Mouse (Mus musculus) embryonic facial prominence, embryonic 13.5 days (tissue): ENCODE results near the gene Casp2. TPM values are rescaled to one million over a fixed set of nuclear protein-coding genes. Genes with fewer than 3 reads are reported as not detected.

ENCODE experiments used
- ATAC-seq: fragments of 200-750 bp; cut with Nextera tagmentation; 2 replicates; pipeline ENCODE4 v1.8.0; 2017; ENCODE audit warnings: low read depth; ENCODE audit not compliant: insufficient number of reproducible peaks, insufficient read depth, low FRiP score, low TSS enrichment
- H3K27ac ChIP-seq: fragments of 300-500 bp; sonication (generic); 2 replicates; pipeline ENCODE4 v1.5.1; 2015; ENCODE audit warnings: moderate library complexity, mild to moderate bottlenecking, inconsistent platforms
- H3K27me3 ChIP-seq: fragments of 300-500 bp; sonication (generic); 2 replicates; pipeline ENCODE4 v1.6.1; 2015; ENCODE audit warnings: mild to moderate bottlenecking, inconsistent platforms
- H3K36me3 ChIP-seq: fragments of 300-500 bp; sonication (generic); 2 replicates; pipeline ENCODE4 v1.6.1; 2015; ENCODE audit warnings: mild to moderate bottlenecking, inconsistent platforms
- H3K4me1 ChIP-seq: fragments of 300-500 bp; sonication (generic); 2 replicates; pipeline ENCODE4 v1.6.1; 2015; ENCODE audit warnings: inconsistent platforms
- H3K4me2 ChIP-seq: fragments of 300-500 bp; sonication (generic); 2 replicates; pipeline ENCODE4 v1.6.1; 2015; ENCODE audit warnings: moderate library complexity, mild to moderate bottlenecking, inconsistent platforms
- H3K4me3 ChIP-seq: fragments of 300-500 bp; sonication (generic); 2 replicates; pipeline ENCODE4 v1.5.1; 2015; ENCODE audit warnings: mild to moderate bottlenecking, inconsistent platforms
- H3K9ac ChIP-seq: fragments of 300-500 bp; sonication (generic); 2 replicates; pipeline ENCODE4 v1.6.1; 2015; ENCODE audit warnings: mild to moderate bottlenecking, inconsistent platforms
- H3K9me3 ChIP-seq: fragments of 300-500 bp; sonication (generic); 2 replicates; pipeline ENCODE4 v1.6.1; 2016; ENCODE audit warnings: inconsistent platforms
- WGBS: fragments of 180-500 bp; shearing (Covaris S2); methylation state at CpG from one replicate; pipeline ENCODE4 v1.1.7; 2015; ENCODE audit warnings: mixed read lengths; 5-methylcytosine and 5-hydroxymethylcytosine counted together
- polyA plus RNA-seq: library from polyadenylated mRNA; unstranded; fragments of >200 nt; fragmentation: Nextera tagmentation; extraction: Ambion mirVana; gene quantifications from 2 replicates; pipeline ENCODE4 v1.2.1, GENCODE M21; 2015

Casp2 gene
- polyA plus RNA-seq, result 59.5 and 69.9 TPM in 2 replicates

GRCm38 (mm10) chr6:42264626-42265312, at the start of gene Casp2:
Casp2 (plus strand) TSS chr6:42264985.
- Histone ChIP-seq H3K9ac (peak within 1 kb of the TSS; percentile 96), H3K4me3 (peak within 1 kb of the TSS; percentile 90), H3K4me2 (peak within 1 kb of the TSS; percentile 92), H3K27me3 (no peaks in the 10 kb centered on the region), H3K4me1 (peaks cover 10% of the 10 kb centered on the region), H3K9me3 (no peaks in the 10 kb centered on the region), H3K27ac (peak within 1 kb of the TSS; percentile 95), H3K36me3 (peaks cover 26% of the 10 kb centered on the region)
- peak; percentile 100 for ATAC-seq
- under 1% methylated on average over 49 of the region's 51 CpGs for WGBS

GRCm38 (mm10) chr6:42215028-42215427, 49.8 kb upstream of the Casp2 start, which contains the start of gene Tas2r144:
Tas2r144 (plus strand) TSS chr6:42215328.
- ATAC-seq, result no peak
- no peaks in the 10 kb centered on the region for H3K9me3 ChIP-seq
- WGBS, result 82% methylated on average over 2 of the region's 2 CpGs

GRCm38 (mm10) chr6:42222286-42222685, 42.5 kb upstream of the Casp2 start:
- H3K4me1 ChIP-seq, result no peaks in the 10 kb centered on the region
- H3K36me3 ChIP-seq, result no peaks in the 10 kb centered on the region
- H3K9me3 ChIP-seq, result no peaks in the 10 kb centered on the region
- no peak for ATAC-seq
- H3K9ac ChIP-seq, result no peak overlapping the region
- no peak overlapping the region for H3K4me3 ChIP-seq
- no peak overlapping the region for H3K4me2 ChIP-seq
- no peak overlapping the region for H3K27ac ChIP-seq
- 36% methylated on average over 3 of the region's 3 CpGs for WGBS
- no peaks in the 10 kb centered on the region for H3K27me3 ChIP-seq

More at GRCm38 (mm10) chr6:42215028-42215427, 49.8 kb upstream of the Casp2 start, which contains the start of gene Tas2r144:
- Histone ChIP-seq H3K9ac (no peak within 1 kb of the TSS), H3K27ac (no peak within 1 kb of the TSS), H3K36me3 (no peaks in the 10 kb centered on the region), H3K4me2 (no peak within 1 kb of the TSS), H3K4me3 (no peak within 1 kb of the TSS), H3K4me1 (no peaks in the 10 kb centered on the region), H3K27me3 (no peaks in the 10 kb centered on the region)

- no peaks in the 10 kb centered on the region for H3K27me3 ChIP-seq
- H3K4me2 ChIP-seq, result no peak overlapping the region
- WGBS, result 77% methylated on average over 4 of the region's 4 CpGs
Measured at GRCm38 (mm10) chr6:42225046-42225445, 39.7 kb upstream of the Casp2 start.

GRCm38 (mm10) chr6:42227240-42228101, 37.3 kb upstream of the Casp2 start:
- Histone ChIP-seq H3K4me2 (no peak overlapping the region; the same call in 1 of the 2 replicates), H3K27ac (no peak overlapping the region), H3K4me1 (no peaks in the 10 kb centered on the region), H3K36me3 (no peaks in the 10 kb centered on the region), H3K4me3 (no peak overlapping the region), H3K27me3 (no peaks in the 10 kb centered on the region), H3K9me3 (no peaks in the 10 kb centered on the region), H3K9ac (peak overlapping the region; percentile 22; the same call in 1 of the 2 replicates)
- WGBS, result 30% methylated on average over 17 of the region's 17 CpGs
- ATAC-seq, result no peak

More at GRCm38 (mm10) chr6:42225046-42225445, 39.7 kb upstream of the Casp2 start:
- no peaks in the 10 kb centered on the region for H3K36me3 ChIP-seq
- no peak overlapping the region for H3K9ac ChIP-seq
- H3K4me1 ChIP-seq, result no peaks in the 10 kb centered on the region
- H3K9me3 ChIP-seq, result no peaks in the 10 kb centered on the region
- no peak overlapping the region for H3K4me3 ChIP-seq
- no peak overlapping the region for H3K27ac ChIP-seq
- no peak for ATAC-seq

- H3K27ac ChIP-seq, result no peak overlapping the region
- no peak overlapping the region for H3K9ac ChIP-seq
- no peaks in the 10 kb centered on the region for H3K4me1 ChIP-seq
- H3K4me3 ChIP-seq, result no peak overlapping the region
- H3K4me2 ChIP-seq, result no peak overlapping the region
- H3K36me3 ChIP-seq, result no peaks in the 10 kb centered on the region
- 73% methylated on average over 4 of the region's 4 CpGs for WGBS
- H3K27me3 ChIP-seq, result 0 out of 2 replicates have a peak, but pooled peaks cover 2% of the 10 kb centered on the region
- H3K9me3 ChIP-seq, result no peaks in the 10 kb centered on the region
- ATAC-seq, result no peak
Measured at GRCm38 (mm10) chr6:42229610-42230009, 35.2 kb upstream of the Casp2 start.

- H3K4me1 ChIP-seq, result no peaks in the 10 kb centered on the region
- no peak overlapping the region for H3K4me3 ChIP-seq
- no peak overlapping the region for H3K27ac ChIP-seq
- WGBS, result 89% methylated on average over 3 of the region's 3 CpGs
- no peak for ATAC-seq
- H3K36me3 ChIP-seq, result no peaks in the 10 kb centered on the region
- H3K27me3 ChIP-seq, result 0 out of 2 replicates have a peak, but pooled peaks cover 2% of the 10 kb centered on the region
- H3K9me3 ChIP-seq, result no peaks in the 10 kb centered on the region
- H3K9ac ChIP-seq, result no peak overlapping the region
- no peak overlapping the region for H3K4me2 ChIP-seq
Measured at GRCm38 (mm10) chr6:42231191-42231590, 33.6 kb upstream of the Casp2 start.

GRCm38 (mm10) chr6:42237276-42237805, 27.4 kb upstream of the Casp2 start:
- H3K4me2 ChIP-seq, result no peak overlapping the region
- no peaks in the 10 kb centered on the region for H3K9me3 ChIP-seq
- H3K4me3 ChIP-seq, result no peak overlapping the region
- WGBS, result 70% methylated on average over 6 of the region's 6 CpGs
- no peaks in the 10 kb centered on the region for H3K4me1 ChIP-seq
- no peaks in the 10 kb centered on the region for H3K36me3 ChIP-seq
- no peak for ATAC-seq
- 0 out of 2 replicates have a peak, but pooled peaks cover 2% of the 10 kb centered on the region for H3K27me3 ChIP-seq
- no peak overlapping the region for H3K27ac ChIP-seq
- no peak overlapping the region for H3K9ac ChIP-seq

- Histone ChIP-seq H3K9ac (no peak overlapping the region), H3K4me1 (peaks cover 5% of the 10 kb centered on the region; the same call in 1 of the 2 replicates), H3K27me3 (peaks cover 3% of the 10 kb centered on the region; the same call in 1 of the 2 replicates), H3K4me2 (no peak overlapping the region), H3K27ac (no peak overlapping the region), H3K4me3 (no peak overlapping the region), H3K9me3 (no peaks in the 10 kb centered on the region), H3K36me3 (no peaks in the 10 kb centered on the region)
- 60% methylated on average over 6 of the region's 6 CpGs for WGBS
- ATAC-seq, result no peak
Measured at GRCm38 (mm10) chr6:42241311-42242045, 23.3 kb upstream of the Casp2 start.

GRCm38 (mm10) chr6:42245711-42246353, 19.0 kb upstream of the Casp2 start, which contains the start of gene Gstk1:
Gstk1 (plus strand) TSS chr6:42245935.
- ATAC-seq, result peak; percentile 98
- Histone ChIP-seq H3K27me3 (peaks cover 7% of the 10 kb centered on the region), H3K36me3 (no peaks in the 10 kb centered on the region), H3K4me1 (peaks cover 7% of the 10 kb centered on the region; the same call in 1 of the 2 replicates), H3K4me2 (peak within 1 kb of the TSS; percentile 82), H3K4me3 (peak within 1 kb of the TSS; percentile 51), H3K9ac (peak within 1 kb of the TSS; percentile 71), H3K27ac (no peak within 1 kb of the TSS), H3K9me3 (no peaks in the 10 kb centered on the region)
- 2% methylated on average over 28 of the region's 28 CpGs for WGBS
